Mouse (Mus musculus) right cerebral cortex, postnatal 25 days (tissue): ENCODE measurements around the gene Btbd2.

Experiments used
- DNase-seq: peaks from one replicate; pipeline ENCODE4 v3.0.0; 2022

Gene Btbd2

DNA sequence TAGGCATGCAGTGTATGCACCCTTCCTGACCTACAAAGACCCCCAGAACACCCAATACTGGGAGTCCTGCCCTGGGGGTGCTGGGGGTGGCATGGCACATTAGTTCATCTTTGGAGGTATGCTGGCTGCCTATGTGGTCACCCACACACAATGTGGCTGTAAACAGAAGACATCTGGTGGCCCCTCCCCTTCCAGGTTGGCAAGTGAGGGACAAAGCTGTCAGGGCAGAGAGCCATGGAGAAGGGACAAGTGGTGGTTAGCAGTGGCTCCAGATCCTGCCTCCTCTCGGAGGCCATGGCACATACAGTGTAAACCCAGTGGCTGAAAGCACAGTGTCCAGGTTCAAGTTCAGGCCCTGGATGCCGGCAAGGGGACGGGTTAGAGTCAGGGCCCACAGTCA, 29.7 kb upstream of the Btbd2 start:
- DNase-seq: no peak

- no peak for DNase-seq
These were observed 28.1 kb upstream of the Btbd2 start for GRCm38 (mm10) chr10:80684984-80685383.

GRCm38 (mm10) chr10:80684214-80684613, 27.3 kb upstream of the Btbd2 start:
- DNase-seq: peak; percentile 47

- DNase-seq: no peak
These were observed 26.8 kb upstream of the Btbd2 start for GRCm38 (mm10) chr10:80683647-80684046.

- DNase-seq: no peak
These were observed 25.1 kb upstream of the Btbd2 start for GRCm38 (mm10) chr10:80682003-80682402.

DNA sequence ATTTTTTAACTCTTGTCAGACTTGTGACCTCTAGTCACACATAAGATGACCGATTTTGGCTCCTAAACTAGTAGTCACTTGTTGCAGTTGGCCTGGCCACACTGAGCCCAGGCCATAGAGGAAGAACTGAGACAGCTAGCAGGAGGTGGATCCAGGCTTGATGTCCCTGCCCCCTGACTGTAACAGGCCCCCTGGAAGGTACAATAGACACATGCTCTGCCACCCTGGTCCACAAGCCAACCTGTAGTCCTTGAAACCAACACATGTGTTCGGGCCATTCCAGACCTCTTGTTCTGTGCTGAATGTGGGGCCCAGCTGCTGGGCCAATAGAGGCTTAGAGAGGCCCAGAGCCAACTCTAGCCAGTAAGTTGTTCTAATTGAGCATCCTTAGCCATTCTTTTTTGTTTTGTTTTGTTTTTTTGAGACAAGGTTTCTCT, 23.4 kb upstream of the Btbd2 start:
- DNase-seq: no peak

DNA sequence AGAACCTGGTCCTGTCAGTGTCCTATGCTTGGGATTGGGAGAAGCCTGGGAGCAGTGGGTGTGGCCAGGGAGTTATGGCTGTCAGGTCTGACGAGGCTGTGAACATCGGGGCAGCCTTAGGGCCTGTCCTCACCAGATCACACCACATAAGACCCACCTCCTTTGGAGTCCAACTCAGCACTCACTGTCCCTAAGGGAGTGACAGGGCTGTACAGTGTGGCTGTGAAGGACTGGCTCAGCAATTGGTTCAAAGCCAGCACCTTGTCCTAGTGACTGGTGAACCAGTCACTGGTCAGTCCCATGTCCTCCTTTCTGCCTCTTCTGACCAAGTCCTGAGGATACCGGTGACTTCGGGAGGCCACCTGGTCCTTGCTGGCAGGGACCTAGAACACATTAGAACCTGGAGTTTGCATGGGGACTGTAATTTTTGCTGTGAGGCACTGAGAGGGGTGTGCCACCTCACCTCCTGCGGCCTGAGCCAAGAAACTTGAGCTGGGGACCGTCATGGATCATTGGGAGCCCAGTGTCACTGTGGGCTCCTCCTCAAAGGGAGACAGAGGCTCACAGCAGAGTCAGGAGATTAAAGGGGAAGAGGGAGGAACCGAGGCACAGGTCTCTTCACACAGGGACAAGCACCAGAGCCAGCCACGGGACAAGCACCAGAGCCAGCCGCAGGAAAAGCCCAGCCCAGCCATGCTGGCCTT, 22.8 kb upstream of the Btbd2 start:
- DNase-seq: no peak

DNA sequence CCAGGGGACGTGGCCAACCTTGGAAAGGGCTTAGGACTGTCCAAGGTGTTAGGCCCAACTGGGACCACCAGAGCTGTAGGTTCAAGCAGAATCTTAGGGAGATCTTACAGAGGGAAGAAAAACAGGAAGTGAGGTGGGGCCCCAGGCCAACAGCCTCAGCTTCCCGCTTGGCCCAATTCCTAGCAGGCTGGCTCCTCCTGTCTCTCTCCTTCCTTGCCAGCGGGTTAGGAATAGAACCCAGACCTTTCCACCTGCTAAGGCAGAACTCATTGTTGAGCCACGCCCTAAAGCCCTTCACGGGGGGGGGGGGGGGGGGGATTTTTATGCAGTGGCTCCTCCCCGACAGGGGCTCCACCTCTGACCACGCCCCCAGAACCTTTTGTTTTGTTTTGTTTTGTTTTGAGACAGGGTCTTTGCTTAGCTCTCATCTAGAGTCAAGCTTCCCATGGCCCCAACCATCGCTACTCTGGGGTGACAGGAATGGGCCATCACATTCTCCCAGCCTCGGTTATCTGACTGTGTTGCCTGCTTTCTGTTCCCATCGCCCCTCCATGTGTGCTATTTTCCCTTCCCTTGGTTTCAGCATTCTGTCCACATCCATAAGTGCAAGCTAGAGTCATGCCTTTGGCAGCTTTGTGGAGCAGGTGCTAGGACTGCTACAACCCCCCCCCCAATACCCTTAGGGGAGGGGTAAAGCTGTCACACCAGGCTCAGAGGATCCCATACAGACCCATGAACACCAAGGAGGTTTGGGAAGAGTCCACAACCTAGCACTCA, 21.9 kb upstream of the Btbd2 start:
- no peak for DNase-seq

- peak; percentile 75 for DNase-seq
These were observed 21.1 kb upstream of the Btbd2 start, which contains the start of gene Mknk2 for GRCm38 (mm10) chr10:80677942-80678436. Mknk2 (minus strand) TSS chr10:80678112.

DNA sequence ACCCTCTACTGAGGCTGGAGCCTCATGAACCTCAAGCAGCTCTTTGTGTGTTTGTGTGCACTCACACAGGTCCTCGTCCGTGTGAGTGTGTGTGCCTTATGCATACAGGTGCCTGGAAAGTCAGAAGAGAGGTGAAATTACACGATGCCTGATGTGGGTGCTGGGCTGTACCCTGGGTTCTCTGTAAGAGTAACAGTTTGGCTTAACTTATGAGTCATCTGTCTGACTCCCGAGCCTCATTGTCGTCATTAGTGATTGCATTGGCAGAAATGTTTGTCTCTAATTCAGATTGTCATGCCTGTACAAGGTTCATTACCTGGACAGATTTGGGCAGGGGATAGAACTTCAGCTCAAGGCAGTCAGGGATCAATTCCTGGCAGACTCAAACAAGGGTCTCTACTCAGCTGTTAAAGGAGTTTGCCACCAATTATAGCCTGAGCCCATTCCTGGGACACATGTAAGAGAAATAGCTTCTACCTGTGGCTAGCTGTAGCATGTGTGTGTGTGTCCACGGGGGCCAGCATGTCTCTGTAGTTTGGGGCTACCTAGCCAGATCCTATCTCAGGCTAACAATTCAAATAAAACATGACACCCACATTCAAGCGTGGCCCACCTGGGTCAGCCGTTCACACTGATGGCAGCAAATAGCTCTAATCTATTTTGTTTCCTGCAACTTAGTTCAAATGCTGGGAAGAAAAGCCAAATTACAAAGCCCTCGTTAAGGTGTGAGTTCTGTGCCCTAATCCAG, 20.4 kb upstream of the Btbd2 start:
- DNase-seq: no peak

- DNase-seq: peak; percentile 100
These were observed 19.5 kb upstream of the Btbd2 start for GRCm38 (mm10) chr10:80676198-80676928.

DNA sequence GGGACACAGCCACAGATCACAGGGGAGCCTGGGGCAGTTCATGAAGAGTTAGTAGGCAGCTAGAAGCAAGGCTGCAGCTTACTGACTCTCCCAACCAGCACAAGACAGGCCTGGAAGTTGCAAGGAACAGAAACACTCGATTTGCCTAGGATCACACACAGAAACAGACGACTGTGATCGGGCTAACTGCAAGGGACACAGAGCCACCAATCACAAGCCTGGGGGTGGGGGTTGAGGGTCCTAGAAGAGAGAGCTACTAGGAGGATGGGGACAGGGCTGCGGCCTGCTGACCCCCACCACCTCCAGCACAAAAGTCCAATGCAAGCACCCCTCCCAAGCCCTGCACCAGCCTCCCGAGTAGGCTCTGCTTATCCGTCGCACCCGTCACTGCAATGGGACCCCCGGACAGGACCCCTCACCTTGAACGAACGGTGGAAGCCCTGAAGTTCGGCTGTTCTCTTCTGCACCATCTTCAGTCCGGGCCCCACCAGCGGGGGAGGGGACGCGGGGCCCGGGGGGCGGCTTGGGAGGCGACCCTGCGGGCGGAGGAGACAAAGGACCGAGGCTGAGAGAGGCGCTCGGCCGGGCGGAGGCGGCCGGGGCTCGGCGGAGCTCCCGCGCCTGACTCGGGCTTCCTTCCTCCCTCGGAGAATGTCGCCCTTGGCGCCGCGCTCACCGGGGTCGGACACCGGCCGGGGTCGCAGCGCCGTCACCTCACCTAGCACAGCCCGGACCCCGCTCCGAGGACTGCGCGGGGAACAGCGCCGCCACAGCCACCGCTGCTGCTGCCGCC, 18.7 kb upstream of the Btbd2 start:
- peak; percentile 22 for DNase-seq

DNA sequence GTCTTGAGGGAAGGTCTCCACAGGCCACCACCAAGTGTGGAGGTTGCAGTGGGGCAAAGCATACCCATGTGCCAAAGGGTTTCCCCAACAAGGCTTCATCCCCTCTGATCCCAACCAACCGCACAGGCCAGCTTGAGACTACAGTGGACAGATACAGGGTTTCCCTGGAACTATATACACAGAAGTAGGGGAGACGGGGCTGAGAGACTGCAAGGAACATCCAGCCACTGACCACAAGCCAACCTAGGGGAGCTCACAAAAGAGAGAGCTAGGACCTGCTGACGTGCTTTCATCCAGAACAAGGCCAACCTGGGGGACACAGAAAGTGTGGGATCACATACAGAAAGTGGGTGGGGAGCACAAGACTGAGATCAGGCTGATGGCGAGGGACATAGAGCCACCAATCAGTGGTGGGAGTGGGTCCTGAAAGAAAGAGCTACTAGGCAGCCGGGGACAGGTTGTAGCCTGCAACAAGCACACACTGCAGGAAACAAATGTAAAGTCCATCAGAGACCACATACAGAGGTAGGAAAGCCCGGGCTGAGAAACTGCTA, 18.1 kb upstream of the Btbd2 start:
- no peak for DNase-seq

DNA sequence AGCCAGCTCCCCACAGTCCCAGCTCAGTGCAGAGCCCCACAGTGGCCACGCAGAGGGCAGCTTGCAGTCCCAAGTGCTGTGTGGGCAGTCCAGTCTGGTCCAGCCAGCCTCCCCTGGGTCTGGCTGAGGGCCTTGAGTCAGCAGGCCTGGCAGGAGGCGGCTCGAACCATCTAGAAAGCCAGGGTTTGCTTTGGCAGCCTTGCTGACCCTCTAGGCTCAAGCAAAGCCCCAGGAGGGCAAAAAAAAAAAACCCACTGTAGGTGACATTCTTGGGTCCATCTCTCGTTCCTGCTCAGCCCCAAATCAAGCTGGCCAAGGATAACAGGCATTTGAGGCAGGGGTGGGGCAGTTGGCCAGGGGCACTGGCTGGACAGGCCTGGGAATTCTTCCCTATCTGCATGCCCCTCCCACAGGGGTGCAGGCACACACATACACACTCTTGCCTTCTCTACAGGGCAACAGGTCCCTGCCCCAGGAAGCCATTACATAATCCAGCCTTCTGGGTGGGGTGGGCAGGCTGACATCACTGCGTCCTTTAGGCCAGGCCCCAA, 17.4 kb upstream of the Btbd2 start:
- DNase-seq: no peak

- no peak for DNase-seq
These were observed 16.8 kb upstream of the Btbd2 start for GRCm38 (mm10) chr10:80673690-80674089.

DNA sequence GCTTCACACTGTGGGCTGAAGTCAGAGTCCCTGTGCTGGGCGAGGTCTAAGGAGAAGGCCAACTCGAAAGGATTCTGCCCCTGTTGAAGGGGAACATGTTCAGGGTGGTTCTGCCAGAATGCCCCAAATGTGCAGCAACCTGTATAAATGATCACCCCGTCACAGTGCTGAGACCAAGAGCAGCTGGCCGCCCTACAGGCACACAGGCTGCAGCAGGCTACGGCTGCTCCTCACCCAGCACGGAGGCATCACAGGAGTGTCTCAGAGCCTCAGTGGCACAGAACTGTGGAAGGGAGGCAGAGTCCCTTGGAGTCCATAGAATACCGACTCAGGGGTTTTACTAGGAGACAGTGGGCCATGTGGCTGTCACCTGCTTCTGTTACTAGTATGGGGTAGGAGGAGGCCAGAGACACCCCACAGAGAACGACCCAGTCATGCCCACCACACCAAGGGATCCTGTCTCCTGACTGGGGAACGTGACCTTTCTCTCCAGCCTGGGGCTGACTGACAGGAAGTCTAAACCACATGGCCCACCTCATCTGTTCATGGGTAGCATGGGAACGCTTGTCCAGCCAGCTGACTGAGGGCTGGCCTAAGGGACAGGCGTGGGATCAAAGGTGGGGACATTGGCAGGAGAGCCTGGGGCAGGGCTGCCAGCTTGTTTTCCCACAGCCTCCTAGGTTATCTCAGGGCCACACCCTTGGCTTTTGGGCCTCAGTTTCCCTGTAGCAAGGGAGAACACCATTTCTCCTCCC, 15.2 kb upstream of the Btbd2 start:
- no peak for DNase-seq

DNA sequence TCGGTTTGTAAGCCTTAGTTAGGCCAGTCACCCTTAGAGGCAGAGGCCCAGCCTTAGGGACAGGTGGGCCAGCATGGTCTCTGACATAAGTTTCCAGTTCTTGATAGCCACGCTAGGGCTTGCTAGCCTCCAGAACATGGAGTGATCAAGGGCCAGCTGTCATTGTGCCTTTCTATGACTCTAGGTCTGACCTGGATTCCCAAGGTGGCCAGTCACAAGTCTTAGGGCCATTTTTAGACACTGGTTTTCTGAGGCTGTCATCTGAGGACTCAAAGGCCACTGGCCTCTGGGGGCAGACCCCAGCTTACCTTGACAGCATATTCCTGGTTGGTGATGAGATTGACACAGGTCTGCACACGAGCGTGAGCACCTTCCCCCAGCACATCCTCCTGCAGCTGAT, 14.4 kb upstream of the Btbd2 start:
- DNase-seq: no peak

GRCm38 (mm10) chr10:80670531-80670930, 13.7 kb upstream of the Btbd2 start:
- no peak for DNase-seq

GRCm38 (mm10) chr10:80669737-80670485, 13.0 kb upstream of the Btbd2 start:
- DNase-seq: no peak

DNA sequence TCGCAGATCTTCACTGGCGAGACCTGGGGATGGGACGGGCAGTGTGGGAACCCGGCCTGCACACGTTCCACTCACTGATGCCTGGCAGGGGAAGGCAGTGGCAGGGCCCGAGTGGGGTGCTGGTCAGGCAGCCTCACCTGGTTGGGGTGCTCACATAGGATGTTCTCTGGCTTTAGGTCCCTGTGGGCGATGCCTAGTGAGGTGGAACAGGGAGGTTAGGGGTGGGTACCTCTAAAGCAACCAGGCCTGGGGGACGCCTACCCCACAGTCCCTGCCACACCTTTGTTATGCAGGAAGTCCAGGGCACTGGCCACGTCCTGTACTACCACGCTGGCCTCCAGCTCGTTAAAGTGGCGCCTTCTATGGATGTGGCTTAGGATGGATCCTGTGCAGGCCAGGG, 12.1 kb upstream of the Btbd2 start:
- no peak for DNase-seq
